Mouse (Mus musculus): ENCODE results near the gene Kctd11. TPM values are rescaled to one million over a fixed set of nuclear protein-coding genes. Genes with fewer than 3 reads are reported as not detected.
A peak's percentile ranks its signal among the peaks of the same experiment; 100 is the strongest.
"Not testable (repeated sequence)": the region's sequence is repeated elsewhere in the genome, so short reads cannot be mapped to it uniquely, and the experiment has no call there.

Kctd11 gene
- polyA plus RNA-seq (2017; shearing (Covaris generic)): under 1 TPM in 1 of 2 experiments, not detected in 1; 0.56 TPM

DNA sequence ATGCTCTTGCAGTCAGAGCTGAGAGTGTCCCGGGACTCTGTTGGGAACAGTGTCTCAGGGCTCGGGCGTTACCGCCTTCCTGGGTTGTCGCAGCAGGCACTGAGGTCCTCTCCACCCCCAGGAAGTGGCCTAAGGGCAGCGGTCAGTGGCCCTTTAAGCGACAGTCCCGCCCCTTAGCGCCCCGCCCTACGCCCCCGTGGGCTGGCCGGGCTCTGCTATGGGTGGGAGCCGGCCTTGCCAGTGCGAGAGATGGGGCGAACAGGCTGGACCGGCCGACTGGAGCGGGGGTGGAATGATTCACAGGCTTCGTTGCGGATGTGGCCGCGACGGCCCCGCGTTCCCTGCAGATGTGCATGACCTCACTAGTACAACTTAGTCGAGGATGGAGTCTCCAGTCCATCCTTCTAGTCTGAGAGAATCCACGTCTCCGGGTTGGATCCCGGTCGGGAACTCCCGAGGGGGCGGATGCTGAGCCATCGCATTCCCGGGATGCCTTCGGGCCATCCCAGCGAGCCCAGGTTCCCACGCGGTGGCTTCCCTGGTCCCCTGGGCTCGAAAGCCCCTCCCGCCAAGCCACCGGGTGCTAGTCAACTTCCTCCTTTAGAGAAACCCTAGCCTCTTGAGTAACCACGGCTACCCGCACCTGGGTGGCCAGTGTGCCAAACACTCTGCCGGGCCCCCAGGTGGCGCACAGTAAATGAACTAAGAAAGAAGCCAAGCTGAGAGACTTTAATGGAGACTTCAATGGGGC, at the start of gene Kctd11:
Gene Kctd11, minus strand, starts transcription at position 554 of the 751 bp plus-strand sequence.
- peak; percentile 38 for ATAC-seq

DNA sequence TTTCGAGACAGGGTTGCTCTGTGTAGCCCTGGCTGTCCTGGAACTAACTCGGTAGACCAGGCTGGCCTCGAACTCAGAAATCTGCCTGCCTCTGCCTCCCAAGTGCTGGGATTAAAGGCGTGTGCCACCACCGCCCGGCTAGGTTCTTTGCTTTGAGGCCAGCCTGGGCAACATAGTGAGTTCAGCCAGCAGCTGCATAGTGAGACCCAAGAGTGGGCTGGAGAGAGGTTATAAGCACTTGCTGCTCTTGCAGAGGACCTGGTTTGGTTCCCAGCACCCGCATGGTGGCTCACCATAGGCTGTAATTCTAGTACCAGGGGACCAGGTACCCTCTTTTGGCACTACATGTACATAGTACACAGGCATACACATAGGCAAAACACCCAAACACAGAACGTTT, 49.0 kb upstream of the Kctd11 start:
- ATAC-seq: not testable (repeated sequence)

DNA sequence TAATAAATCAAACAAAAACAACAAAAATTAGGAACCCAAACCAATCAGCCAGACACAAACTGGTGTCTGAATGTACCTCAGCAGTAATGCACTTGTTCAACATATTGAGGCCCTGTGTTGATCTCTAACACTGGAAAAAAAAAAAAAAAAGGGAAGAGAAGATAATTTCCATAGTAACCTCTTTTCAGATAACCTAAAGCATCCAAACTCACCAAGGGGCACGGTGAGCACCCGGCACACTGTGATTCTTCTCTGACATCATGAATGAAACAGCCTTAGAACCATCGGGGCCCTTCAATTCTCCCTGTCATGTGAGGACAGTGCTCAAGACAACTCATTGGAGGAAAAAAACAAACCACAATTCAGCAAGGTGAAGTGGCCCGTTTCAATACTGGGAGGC, 48.5 kb upstream of the Kctd11 start:
- ATAC-seq: no peak

DNA sequence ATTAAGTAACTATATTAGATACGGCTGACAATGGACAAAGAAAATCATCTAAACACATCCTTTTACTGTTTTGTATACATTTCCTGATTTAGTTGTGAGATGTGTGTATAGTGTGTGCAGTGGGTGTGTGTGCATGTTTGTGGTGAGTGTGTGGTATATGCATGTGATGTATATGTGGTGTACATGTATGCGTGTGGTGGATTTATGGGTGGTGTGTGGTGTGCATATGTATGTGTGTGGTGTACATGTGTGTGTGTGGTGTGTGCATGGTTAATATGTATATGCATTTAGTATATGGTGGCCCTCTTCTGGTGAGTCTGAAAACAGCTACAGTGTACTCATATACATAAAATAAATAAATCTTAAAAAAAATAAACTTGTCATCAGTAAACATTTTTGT, 46.3 kb upstream of the Kctd11 start:
- ATAC-seq: no peak

DNA sequence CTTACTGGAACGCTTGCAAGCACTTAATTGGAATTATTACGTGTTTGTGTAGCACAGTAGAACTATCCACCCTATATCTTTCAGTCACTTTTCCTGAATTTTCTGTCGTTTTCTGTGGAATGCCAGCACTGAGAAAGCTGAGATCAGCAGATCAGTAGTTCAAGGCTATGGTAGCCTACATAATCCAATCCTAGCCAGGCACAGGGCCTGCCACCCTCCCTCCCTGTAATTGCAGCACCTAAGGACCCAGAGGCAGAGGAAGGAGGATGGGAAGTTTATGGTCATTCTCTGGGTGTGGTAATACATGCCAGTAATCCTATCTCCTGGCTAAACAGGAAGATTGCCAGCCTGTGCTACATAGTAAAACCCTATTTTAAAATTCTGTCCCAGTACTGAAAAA, 41.6 kb upstream of the Kctd11 start:
- ATAC-seq: no peak

DNA sequence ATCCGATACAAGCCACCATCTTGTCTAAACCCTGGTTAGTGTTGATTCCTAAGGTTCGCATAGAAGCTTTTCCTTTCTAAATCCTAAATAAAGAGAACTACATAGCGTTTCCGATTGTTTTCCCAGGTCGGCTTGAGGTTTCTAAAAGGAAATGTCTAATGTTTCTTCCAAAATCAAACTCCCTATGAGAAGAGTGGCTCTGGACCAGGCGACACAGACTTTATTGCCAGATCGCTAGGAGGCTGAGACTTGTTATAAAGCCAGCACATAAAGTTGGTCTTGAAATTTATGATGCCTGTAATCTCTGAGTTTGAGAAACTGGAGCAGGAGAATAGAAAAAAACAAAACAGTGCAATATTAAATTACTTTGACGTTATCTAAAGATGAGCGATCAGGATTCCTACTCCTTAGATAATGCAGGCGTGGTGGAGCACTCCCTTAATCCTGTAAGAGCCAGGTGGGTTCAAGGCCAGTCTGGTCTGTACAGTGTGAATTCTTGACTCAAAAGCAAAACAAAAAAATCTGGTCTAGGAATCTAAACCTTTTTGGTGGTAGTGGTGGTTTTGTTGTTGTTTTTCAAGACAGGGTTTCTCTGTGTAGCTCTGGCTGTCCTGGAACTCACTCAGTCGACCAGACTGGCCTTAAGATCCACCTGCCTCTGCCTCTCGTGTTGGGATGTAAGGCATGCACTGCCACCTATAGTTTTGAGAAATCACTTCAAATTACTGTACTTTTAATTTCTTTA, 41.0 kb upstream of the Kctd11 start:
- ATAC-seq: no peak

DNA sequence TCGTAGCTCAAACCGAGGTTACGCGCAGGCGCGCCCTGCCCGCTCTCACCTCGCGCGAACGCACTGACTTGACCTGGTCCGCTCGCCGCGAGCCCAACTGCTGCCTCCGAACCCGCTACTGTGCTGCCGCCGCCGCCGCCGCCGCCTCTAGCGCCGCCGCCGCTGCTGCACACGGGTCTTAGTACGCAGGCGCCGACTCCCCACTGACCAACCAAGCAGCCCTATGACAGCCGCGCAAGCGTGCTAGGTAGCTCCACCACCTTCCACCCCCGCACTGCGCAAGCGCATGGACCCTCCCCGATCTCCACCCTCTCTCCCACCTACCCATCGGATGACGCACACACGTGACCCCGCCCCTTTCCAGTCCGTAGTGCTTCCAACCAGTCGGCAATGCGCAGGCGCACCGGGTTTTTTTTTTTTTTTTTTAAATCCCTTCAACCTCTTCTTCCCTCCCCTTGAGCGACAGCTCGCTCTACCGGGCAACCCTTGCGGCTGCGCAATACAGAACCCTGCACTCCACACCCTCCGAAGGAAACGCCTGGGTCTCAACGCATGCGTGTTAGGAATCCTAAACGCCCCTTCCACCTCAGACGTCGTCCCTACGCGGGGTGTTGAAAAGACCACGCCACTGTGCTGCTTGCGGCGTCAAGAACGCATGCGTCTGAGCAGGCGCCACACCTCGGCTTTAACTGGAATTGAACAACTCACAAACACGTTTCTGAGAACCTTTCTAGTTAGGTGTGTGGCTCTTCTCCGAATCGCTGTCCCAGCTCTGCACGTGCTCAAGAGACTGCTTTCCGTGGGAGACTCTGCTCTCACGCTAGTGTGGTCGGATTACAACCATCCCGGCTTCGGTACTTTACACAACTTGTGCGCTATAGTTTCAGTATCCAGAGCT, 40.2 kb upstream of the Kctd11 start, which contains the start of gene Eif5a:
Gene Eif5a, minus strand, starts transcription at position 845 of the 898 bp plus-strand sequence.
- peak; percentile 77 for ATAC-seq

DNA sequence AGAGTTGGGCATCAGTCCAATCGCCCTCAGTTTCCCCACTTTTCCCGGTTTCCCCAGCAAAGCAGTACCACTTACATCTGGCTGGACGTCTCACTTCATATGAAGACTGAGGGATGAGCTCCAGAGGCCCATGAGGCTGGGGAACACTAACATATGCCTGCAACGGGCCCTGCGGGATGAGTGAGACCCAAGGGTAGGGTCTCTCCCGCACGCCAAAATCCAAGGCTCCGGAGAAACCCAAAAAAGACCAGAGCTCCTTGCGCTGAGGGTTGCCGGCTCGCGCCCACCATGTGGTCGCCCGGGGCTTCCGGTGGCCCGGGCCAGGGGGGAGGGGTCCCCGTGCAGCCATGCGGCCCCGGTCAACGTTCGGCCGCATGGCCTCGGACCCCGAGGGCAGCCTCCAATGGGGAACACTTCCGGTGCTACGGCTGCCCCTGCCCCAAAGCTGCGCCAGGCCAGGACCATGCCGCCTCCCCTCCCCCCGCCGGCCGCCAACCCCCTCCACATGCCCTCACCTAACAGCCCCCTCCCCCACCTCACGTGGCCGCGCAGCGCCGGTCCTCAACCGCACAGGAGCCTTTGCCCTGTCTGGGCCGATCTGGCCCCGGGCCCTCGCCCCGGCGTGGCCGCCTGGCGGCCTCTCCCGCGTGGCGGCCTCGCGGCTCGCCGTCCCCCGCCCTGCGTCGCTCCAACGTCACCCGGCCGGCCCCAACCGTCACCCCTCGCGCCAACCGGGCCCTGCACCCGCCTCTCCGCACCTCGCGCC, 39.2 kb upstream of the Kctd11 start:
- ATAC-seq: no peak

DNA sequence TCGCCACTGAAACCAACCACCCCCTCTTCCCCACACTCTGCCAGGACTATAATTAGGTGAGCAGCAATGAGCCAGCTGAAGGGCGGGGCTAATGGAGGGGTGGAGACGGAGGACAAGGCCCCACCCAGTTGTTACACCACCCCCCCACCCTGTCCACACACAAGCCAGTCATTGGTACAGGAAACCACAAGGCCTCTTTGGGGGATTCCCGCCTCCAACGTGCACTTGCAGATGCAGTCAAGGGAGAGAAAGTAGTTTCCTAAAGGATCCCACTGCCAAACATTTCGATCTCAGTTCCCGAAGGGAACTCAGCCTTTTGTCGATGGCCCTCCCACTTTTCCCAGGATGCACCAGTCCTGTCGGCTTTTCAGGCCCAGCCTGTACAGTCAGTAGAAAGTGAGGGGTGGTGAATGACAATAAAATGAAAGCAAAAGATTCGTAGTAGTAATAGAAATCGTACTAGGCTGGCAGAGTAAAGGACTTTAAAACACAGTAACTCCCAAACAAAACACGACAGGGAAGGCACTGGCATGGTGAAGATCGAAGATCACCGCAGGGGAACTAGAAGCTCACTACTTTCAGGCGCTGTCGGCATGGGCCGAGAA, 38.6 kb upstream of the Kctd11 start:
- peak; percentile 47 for ATAC-seq

DNA sequence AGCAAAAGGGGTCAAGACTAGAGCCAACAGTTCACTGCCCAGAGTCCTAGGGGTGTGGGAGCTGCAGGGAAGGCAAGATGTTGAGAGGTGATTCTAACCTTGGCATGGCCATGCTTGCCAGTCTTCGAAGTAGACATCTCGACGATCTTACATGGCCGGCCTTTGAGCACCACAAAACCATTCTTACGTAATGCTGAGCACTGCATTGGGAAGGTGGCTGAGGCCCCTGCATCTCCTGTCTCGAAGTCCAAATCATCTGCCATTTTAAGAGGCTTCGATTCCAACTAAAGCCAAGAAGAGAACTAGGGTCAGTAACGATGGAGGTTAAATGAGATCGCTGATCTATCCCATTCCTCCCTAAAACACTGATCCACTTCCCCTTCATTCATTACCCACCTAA, 37.8 kb upstream of the Kctd11 start:
- no peak for ATAC-seq

DNA sequence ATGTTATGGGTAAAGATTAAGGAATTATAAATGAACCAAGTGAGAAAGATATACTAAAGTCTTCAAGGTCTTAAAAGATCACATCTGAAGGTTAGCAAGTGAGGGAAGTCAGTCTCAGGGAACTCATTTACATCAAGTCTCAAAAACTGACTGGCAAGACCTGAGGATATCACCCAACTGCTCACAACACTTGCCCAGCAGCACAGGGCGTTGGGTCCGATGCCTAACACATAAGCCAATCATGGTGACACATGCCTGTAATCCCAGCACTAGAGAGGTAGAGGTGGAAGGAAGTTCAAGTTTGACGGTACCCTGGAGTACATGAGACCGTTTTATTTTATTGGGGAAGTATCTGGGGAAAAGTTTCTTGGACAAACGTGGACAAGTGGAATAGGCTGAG, 36.9 kb upstream of the Kctd11 start:
- no peak for ATAC-seq

DNA sequence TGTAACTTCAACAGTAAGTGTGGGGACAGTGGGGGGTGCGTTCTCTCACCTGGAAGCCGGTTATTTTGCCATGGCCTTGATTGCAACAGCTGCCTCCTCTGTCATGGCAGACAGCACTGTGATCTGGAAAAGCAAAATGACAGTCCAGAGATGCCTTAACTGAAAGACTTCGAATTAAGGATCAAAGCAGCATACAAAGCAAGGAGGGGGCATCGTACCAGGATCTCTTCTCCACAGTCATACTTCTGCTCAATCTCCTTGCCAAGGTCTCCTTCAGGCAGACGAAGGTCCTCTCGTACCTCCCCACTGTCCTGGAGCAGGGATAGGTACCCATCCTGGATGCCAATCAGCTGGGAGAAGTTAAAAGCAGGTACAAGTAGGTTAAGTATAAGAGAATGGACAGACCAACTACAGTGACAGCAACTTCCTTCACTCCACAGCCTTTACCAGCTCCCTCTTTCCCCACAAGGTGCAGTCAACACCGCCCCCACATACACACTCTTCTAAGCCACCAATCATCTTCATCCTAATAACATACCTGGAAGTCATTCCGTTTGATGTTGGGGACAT, 36.3 kb upstream of the Kctd11 start:
- ATAC-seq: no peak

DNA sequence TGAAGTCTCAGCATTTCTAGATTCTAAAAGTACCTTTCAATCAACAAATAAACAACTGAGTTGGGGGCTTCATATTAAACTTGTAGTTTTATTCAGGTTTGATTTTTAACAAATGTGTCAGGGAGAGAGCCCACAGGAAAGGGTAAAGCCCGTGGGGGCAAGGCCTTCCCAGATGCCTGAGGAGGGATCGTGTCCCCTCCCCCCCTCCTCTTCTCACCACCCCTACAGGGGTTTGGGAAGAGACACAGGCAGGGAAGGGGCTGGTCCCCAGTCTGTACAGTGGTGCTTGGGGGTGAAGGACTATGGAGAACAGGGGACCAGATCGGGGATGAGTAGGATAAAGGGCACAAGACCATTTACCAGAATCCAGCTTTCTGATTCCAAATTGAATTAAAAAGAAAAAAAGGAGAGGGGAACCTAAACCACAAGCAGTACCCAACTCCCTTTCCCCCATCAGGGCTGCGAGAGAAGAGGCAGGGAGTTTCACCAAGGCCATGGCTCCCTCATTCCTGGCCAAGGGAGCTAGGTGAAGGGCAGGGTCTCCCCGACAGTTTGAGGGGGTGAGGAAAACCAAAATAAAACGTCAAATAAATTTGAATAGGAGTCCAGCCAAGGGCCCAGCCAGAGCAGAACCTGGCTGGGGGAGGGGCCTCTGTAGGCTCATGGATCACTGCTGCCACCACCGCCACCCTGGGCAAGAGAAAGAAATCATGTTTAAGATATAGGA, 35.6 kb upstream of the Kctd11 start:
- not testable (repeated sequence) for ATAC-seq

DNA sequence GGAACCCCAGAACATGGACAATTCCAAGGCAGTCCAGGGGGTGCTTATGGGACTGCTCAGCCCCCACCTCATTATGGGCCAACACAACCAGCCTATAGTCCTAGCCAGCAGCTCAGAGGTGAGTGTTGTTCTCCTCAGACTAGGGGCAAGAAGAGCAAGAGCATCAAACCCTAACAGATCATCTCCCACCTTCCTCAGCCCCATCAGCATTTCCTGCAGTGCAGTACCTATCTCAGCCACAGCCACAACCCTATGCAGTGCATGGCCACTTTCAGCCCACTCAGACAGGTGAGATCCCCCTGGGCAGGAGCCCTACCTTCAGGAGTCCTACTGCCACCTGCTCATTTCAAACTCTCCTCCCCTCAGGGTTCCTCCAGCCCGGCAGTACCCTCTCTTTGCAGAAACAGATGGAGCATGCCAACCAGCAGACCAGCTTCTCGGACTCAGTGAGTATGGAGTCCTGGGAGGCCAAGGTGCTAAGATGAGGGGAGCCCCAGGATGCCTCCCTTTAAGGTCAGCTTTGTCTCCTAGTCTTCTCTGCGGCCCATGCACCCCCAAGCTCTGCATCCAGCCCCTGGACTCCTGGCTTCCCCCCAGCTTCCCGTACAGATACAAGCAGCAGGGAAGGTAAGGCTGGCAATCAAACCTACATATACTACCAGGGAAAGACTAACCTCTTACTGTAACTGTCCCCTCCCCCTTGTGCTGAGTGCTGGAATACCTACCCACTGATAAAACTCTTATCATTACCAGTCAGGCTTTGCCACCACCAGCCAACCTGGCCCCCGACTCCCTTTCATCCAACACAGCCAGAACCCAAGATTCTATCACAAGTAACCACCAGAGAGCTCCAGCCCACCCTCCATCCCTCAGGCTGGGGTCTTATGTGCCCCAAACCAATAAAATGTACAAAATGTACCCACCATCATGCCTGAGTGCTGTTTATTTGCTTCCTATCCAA, 34.7 kb upstream of the Kctd11 start:
- no peak for ATAC-seq

DNA sequence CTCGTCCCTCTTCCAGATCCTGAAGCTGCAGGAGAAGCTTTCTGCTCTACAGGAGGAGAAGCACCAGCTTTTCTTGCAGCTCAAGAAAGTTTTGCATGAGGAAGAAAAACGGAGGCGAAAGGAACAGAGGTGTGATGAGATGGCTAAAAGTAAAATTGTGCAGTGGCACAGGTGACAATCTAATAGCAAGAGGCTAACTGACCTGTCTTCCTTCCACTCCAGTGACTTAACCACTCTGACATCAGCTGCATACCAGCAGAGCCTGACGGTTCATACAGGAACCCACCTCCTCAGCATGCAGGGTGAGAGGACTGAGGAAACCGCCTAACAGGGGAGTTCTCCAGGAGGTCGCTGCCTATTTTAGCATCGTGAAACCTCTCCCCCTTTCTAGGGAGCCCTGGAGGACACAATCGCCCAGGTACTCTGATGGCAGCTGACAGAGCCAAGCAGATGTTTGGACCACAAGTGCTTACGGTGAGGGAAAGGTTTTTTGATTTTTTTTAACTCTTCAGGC, 33.8 kb upstream of the Kctd11 start:
- no peak for ATAC-seq

DNA sequence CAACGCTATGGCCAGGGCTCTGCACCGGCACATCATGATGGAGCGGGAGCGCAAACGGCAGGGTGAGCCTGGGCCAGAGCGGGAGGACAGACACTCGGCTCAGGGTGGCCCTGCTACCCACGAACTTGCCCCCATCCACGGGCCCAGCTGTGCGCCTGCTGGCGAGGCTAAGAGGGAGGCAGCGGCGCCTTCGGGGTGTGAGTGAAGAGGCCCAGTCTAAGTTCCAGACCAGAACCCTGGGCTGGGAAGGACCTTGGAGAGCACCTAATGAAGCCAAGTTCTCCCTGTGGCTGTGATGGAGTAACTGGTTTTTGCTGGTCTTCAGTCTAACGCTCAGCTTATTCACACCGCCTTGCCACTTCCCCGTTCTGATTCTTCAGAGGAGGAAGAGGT, 33.2 kb upstream of the Kctd11 start:
- no peak for ATAC-seq

DNA sequence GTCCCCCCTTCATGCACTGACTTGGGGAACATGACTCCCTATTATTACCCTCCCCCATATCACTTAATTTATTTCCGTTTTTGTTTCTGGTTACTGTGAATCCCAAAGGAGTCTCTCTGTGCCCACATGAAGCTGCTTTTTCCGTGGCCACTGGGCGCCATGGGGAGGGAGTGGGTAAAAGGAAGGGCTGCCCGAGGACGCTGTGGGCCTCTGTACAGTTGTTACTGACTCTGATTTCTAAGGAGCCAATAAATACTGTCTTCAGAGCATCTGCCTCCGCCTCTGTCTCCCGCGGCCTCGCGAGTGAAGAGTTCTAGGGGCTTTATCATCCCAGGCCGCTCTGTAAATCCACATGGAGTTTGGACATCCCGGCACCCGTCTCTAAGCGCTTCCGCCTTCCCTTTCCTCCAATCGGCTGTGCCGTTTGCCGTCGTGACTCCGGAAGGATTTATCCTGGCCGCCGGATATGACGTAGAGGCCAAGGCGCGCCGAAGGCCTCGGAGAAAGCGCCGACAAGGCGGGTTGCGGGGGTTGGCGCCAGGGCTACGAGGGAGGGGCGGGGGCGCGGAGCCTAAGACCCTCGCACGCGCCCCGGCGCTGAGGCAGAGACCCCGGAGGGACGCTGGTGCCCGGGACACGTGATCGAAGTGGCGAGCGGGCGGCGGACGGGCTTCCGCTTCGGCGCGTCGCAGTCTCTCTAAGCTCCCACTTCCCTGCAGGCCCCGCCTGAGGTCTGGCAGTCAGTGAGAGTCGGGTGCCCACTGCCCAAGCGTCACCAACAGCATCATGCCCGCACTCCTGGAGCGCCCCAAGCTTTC, 32.6 kb upstream of the Kctd11 start, which contains the start of gene Gps2:
Gene Gps2, plus strand, starts transcription at position 335 of the 818 bp plus-strand sequence.
- peak; percentile 88 for ATAC-seq
